Mouse (Mus musculus): ENCODE measurements around the gene Patz1.

The Patz1 gene

DNA sequence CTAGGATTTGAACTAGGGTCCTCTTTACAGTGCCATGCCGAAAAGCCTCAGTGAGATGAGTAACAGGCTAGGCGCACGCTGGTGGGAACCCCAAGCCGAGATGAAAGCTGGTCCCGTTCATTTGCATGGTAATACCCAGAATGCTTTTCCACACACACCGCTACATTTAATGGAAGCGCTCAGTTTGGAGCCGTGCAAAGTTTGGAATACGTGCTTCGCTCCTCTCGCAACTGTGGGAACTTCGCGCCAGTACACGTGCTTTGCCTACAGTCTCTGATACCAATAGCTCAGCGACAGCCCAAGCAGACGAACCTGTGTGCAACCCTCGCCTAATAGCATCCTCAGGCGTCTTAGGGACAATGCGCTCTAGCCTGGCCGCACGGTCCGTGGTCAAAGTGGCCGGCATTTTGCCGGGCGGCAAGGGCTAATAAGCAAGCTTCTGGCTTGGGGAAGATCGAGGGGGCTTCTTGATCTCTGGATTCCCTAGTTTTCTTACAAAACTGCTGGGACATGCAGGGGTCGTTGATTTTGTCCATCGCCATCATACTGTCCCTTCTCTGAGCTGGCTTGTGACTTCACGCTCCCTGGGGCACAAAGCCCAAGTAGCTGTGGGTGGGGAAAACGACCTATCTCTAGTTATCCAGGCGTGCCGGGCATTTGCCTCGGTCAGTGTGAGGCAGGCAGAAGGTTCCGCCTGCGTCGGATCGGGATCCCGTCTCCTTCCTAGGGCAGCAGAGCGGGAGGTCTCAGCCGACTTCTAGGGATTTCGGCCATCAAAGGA lies at the start of gene Patz1:
TSS of gene Patz1 (plus strand) at position 354 of the 781 bp plus-strand sequence.
- no peak for DNase-seq (ENCODE audit: low read depth, low spot score)

DNA sequence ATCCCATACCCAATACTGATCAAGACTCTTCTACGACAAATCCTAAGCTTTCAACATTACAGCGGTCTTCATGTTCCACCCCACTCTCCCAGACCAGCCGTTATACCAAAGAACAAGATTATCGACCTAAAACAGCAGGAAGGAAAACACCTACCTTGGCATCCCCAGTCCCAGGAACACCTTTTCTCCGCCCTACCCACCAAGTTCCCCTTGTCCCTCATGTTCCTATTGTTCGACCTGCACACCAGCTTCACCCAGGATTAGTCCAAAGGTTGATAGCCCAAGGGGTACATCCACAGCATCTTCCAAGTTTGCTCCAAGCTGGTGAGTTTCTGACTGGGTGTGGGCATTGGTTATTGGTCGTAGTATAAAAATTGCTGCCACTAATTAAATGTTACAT lies 46.3 kb upstream of the Patz1 start:
- no peak for DNase-seq (ENCODE audit: low read depth, low spot score)

DNA sequence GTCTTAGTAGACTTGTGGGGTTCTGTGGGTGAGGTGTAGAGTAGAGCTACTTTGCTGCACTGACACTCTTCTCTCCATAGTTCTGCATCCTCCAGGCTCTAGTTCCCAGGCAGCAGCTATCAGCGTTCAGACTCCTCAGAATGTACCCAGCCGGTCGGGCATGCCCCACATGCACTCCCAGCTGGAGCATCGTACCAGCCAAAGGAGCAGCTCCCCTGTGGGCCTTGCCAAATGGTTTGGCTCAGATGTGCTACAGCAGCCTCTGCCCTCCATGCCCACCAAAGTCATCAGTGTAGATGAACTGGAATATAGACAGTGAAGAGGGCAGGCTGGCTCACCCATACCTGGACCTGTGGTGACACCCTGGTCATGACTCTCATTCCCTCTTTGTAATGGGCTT lies 44.9 kb upstream of the Patz1 start:
- no peak for DNase-seq (ENCODE audit: low read depth, low spot score)

DNA sequence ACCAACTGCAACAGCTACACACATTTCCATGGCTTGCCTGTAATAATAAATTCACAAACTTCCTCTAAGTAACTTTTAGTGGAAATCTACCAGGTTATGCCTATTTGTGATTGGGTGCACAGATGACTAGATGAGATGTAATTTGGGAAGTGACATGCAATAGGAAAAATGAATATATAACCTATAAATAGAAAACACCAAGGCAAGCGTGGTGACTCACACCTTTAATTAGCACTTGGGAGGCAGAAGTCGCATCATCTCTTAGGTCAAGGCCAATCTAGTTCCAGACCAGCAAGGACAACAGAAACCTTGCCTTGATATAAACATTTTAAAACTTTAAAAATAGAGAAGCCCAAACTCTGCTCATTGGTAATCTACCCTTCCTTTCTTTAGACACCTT lies 41.3 kb upstream of the Patz1 start:
- peak; percentile 72 for DNase-seq (ENCODE audit: low read depth, low spot score)

DNA sequence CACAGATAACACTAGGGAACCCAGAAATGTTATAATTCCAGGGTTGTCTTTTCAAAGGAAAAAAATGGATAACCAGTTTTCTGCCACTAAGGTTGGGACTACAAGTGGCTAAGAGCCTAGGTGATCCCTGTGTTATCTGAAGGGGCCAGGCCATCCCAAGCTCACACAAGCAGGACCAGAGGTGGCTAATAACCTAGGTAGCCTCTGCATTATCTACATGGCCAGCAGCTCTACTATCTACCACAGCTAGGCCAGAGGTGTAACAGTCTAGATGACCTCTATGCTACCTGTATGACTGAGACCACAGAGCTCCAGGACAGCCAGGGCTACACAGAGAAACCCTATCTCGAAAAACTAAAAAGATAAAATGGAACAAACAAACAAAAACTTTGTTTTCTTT lies 29.1 kb upstream of the Patz1 start:
- DNase-seq (ENCODE audit: low read depth, low spot score), result no peak

DNA sequence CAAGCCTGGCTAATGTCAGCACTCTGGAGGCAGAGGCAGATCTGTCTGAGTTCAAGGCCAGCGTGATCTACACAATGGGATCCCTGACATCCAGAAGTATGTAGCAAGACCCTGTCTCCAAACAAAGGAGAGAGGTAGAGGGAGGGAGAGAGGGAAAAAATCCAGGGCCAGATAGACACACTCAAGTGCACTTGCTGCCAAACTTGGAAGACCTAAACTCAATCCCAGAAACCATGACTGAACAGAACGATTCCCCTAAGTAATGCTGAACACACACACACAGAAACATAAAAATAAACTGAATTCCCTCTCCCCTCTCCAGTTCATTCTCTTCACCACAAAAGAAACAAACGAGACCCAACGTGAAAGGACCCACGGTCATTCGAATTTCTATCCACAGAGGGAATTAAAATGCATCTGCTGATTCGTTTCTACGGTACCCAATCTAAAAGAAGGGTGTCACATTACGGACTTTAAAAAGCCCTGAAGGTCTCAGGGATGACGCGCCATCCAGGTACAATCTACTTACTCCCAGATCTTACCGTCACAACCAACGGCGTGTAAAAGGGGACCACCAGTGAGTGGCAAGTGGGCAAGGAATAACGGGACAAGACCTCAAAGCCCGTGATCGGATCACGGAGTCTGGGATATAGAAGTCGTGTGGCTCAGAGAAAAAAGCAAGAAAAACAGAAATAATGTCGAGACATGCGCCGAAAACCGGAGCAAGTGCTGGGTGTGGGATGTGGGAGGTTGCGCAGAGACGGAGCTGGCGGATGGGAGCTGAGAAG lies 23.2 kb upstream of the Patz1 start:
- DNase-seq (ENCODE audit: low read depth, low spot score), result no peak

DNA sequence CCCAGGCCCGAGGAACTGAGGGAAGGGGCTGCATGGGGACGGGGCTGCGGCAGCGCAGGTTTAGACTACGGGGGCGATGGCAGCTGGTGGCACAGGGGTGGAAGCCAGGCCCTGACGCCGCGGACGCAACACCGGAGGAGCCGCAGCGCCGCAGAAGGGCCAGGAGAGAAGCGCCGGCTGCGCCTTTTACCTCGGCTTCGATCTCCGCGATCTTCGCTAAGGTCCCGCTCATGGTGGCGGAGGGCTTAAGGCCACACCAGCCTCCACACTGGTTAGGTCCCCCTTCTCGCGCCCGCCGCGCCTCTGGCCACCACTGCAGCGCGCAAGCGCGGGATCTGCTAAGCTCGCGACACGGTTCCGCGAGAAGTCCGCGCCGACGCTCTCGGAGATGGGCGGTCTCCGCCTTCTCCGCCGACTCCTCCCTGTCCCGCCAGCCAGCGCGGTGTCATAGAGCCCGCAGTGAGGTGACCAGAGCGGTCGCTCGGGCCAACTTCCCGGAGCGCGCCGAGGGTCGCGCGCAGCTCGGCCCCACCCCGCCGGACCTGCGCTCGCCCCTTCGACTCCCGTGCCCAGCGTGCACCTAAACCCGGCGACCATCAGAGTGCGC lies 22.5 kb upstream of the Patz1 start, which contains the start of gene Drg1:
TSS of gene Drg1 (minus strand) at position 337 of the 607 bp plus-strand sequence.
- DNase-seq (ENCODE audit: low read depth, low spot score), result peak; percentile 96

DNA sequence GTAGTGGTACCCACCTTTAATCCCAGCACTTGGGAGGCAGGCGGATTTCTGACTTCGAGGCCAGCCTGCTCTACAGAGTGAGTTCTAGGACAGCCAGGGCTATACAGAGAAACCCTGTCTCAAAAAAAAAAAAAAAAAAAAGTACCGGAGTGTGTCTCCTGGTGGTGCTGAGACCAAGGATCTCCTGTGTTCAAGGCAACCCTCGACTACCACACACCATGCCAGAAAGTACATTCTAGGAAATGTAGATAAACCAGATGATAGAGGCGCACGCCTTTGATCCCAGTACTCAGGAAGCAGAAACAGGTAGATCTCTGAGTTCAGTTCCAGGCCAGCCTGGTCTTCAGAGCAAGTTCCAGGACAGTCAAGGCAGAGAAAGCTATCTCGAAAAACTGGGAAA lies 21.5 kb upstream of the Patz1 start:
- no peak for DNase-seq (ENCODE audit: low read depth, low spot score)

DNA sequence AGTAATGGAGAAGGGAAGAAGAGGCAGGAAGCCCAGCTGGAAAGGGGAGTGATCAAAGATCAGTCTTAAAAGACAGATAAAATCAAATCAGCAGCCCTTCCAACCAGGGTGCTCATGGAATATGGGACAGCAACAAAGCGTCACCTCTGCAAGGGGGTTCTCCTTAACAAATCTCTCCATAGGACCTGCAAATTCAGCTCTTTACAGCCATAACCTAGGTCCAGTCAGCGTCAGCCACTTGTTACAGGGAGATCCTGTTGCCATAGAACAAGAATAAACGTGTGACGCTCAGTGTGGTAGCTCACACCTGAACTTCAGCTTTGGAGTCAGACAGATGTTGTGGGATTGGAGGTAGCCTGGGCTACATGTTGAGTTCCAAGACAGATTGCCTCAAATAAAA lies 19.4 kb upstream of the Patz1 start:
- DNase-seq (ENCODE audit: low read depth, low spot score), result no peak

DNA sequence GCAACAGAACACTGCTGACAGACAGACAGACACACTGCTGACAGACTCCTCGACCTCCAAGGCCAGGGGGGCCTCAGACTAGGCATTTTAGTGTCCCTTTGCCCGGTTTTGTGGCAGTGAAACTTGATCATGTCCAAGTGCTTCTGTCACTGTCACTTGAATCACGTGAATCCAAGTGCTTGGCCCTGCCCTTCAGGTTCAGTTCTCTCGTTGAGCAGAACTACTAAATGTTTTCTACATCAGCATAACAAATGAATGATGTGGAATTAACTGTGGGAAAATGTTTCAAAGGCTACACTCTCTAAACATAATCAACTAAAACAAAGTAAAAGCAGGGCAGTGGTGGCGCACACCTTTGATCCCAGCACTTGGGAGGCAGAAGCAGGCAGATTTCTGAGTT lies 10.3 kb upstream of the Patz1 start:
- no peak for DNase-seq (ENCODE audit: low read depth, low spot score)

DNA sequence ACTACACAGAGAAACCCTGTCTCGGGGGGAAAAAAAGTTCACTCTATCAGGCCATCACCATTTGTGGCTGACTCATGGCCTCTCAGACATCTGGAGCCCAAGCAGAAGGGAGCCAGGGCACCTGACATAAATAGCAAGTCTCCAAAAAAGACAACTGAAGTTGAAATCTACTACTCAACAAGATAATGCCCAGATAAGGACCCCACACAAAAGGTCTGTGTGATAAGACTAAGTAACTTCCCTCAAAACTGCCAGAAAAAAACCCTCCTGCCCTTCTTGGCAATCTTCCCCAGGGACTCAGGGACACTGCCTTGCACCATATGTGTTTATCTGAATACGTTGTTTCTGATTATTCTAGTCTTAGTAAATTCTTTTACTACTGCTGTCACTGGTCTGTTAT lies 8.9 kb upstream of the Patz1 start:
- no peak for DNase-seq (ENCODE audit: low read depth, low spot score)

DNA sequence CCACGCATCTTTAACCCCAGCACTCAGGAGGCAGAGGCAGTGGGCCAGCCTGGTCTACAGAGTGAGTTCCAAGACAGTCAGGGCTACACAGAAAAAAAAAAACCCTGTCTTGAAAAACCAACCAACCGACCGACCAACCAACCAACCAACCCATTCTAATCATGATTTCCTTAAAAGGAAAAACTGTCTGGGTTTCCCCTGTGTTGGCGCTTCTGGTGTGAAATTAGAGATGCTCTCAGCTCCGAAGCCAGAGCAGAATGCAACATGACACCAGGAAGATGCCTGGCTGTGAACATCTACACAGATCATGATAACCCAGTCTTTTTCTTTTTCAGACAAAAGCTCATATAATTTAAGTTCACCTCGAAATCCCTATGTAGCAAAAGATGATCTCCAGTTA lies 5.8 kb upstream of the Patz1 start:
- DNase-seq (ENCODE audit: low read depth, low spot score), result no peak

DNA sequence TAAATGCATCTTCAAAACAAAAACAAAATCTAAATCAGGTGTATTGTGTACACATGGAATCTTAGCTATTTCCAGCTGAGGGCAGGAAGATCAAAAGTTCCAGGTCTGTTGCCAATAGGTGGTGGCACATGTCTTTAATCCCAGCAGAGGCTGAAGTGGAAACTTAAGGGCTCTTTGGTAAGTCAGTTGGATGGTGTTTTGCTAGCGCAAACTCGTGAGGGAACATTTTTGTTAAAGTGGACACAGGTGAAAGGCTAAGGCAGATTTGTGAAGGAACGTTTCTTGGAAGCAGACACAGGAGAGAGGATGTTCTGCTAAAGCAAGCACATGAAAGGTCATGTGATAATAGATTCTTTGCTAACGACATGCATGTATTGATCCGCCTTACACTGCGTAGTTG lies 5.0 kb upstream of the Patz1 start:
- no peak for DNase-seq (ENCODE audit: low read depth, low spot score)

DNA sequence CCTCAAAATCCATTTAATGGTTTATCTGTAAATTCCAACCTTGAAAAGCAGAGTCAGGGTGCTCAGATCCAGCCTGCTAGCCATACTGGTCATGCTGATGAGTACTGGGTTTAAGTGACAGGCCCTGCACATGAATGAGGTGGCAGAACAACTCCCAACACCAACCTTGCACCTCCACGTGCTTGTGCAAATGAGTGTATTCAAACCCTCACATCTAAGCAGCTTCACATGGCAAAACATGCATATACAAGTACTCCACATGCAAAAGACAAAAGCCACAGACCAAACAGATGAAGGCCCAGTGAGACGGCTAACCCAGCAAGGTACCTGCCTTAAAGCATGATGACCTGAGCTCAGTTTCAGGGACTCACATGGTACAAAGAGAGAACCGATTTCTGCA lies 2.7 kb upstream of the Patz1 start:
- DNase-seq (ENCODE audit: low read depth, low spot score), result no peak

DNA sequence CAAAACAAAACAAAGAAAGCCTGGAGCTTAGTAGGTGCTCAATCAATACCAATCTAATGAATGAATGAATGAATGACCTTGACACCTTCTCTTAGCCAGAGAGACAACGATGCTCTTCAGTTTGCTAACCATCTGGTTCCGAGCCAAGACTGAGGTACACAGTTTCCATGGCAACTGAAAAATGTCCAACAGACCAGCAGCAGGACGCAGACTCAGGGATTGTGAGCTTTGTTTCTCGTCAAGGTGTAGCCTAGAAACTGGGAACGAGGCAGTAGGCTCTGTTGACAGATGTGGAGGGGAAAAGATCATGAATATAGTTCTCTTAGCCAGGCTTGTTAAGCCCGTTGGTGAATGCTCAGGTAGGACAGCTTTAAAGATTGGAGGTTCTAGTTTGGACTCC lies 1.5 kb upstream of the Patz1 start:
- no peak for DNase-seq (ENCODE audit: low read depth, low spot score)

DNA sequence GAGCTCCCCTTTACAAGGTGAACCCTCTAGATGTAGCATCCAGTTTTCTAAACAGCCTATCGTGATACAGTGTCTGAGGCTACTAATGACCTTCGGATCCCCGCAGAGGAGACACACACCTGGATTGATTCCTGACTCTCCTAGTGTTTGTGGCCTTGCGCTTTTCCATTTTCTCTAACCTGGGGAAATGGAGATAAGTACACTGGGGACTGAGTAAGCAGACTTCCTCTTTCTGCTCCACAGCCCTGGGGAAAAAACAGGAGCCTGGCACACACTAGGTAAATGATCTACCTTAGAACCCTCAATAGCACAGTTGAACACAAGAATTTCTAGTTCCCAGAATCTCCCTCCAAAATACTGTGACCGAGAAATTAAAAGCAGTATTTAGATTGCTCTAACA lies 753 bp upstream of the Patz1 start:
- no peak for DNase-seq (ENCODE audit: low read depth, low spot score)

DNA sequence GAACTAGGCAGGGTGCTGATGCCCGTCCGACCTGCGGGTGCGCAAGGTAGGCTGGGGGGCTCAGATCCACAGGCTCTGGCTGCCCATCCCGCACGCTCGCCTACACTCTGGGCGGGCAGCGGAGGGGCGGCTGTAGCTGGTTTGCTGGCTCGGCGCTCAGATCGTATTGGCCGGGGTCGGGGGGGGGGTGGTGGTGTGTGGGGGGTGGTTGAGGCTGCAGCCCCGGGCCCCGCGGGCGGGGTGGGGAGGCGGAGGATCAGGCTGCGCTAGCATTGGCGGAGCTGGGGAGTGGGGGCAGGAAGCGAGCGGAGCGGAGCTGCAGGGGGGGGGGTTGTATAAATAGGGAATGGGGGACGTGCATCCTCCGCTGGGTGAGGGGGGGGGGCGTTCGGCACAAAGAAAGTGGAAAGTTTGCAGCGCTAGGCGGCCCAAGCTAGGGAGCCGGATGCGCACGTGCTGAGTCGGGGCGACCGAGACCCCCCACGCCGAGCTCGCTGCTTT lies 678 bp downstream of the Patz1 start:
- DNase-seq (ENCODE audit: low read depth, low spot score), result peak; percentile 71

DNA sequence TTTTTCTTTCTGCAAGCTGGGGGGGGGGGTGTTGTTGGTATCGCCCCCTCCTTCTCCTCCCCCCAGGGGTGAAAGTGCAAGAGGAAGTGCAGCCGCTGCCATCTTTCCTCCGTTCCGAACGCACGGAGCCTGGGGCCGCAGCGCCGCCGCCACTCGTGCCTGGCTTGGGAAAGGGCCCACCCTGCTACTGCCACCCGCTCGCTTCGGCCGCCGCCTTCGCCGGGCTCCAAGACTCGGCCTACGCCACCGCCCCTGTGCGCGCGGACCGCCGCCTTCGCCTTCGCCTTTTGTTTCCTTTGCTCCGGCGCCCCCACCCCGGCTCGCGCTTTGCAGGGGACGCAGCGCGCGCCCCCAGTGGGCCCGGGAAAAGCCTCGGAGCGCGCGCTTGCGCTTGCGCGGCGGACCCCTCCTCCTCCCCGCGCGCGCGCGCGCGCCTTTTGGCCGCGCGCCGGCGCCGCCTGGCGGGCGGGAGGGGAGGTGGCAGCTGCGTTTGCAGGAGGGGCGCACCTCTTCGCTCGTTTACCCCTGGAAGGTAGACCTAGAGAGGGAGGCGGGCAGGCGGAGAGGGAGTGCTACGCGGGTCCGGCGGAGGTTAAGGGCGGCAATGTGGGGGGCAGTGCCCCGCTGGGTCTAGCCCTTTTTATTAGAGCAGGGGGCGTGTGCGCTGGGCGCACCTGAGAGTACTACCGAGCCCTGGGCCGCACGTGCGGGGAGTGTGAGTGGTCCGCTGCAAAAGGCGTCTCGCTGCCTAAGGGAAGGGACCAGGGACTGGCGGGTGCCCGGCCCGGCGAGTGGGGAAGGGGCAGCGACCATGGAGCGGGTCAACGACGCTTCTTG lies 1.3 kb downstream of the Patz1 start:
- DNase-seq (ENCODE audit: low read depth, low spot score), result peak; percentile 70

DNA sequence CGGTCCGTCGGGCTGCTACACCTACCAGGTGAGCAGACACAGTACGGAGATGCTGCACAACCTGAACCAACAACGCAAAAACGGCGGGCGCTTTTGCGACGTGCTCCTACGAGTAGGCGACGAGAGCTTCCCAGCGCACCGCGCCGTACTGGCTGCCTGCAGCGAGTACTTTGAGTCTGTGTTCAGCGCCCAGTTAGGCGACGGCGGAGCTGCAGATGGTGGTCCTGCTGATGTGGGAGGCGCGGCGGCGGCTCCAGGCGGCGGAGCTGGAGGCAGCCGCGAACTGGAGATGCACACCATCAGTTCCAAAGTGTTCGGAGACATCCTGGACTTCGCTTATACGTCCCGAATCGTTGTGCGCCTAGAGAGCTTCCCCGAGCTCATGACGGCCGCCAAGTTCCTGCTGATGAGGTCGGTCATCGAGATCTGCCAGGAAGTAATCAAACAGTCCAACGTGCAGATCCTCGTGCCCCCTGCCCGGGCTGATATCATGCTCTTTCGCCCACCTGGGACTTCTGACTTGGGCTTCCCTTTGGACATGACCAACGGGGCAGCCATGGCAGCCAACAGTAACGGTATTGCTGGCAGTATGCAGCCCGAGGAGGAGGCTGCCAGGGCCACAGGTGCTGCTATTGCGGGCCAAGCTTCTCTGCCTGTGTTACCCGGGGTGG lies 2.1 kb downstream of the Patz1 start:
- DNase-seq (ENCODE audit: low read depth, low spot score), result no peak

DNA sequence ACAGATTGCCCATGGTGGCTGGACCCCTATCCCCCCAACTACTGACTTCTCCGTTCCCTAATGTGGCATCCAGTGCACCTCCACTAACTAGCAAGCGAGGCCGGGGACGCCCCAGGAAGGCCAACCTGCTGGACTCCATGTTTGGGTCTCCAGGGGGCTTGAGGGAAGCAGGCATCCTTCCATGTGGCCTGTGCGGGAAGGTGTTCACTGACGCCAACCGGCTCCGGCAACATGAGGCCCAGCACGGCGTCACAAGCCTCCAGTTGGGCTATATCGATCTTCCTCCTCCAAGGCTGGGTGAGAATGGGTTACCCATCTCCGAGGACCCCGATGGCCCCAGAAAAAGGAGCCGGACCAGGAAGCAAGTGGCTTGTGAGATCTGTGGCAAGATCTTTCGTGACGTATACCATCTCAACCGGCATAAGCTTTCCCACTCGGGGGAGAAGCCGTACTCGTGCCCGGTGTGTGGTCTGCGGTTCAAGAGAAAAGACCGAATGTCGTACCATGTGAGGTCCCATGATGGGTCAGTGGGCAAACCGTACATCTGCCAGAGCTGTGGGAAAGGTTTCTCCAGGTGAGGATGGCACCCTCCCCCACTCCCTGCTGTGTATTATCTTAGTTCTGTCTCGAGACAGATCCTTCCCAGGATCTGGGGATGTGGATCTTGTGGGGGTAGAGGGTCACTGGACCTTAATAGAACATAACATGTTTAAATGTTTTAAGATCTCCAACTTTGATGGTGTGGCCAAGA lies 2.8 kb downstream of the Patz1 start:
- no peak for DNase-seq (ENCODE audit: low read depth, low spot score)
